Mouse (Mus musculus): ENCODE measurements at regions not wholly inside any gene's neighbourhood (a gene's known extent, or its start where the extent isn't known, plus 50 kb on each side); places are given as distances from the start of the nearest gene placed in this dataset.
"Not testable (repeated sequence)": the region's sequence is repeated elsewhere in the genome, so short reads cannot be mapped to it uniquely, and the experiment has no call there.

- DNase-seq, result no peak
Observed at GRCm38 (mm10) chr3:157371509-157371908, 162.5 kb upstream of the Zranb2 start.

GRCm38 (mm10) chr3:157373333-157373732, 160.6 kb upstream of the Zranb2 start:
- DNase-seq, result no peak

- no peak for DNase-seq
Observed at GRCm38 (mm10) chr3:157374178-157374577, 159.8 kb upstream of the Zranb2 start.

GRCm38 (mm10) chr3:157377531-157377930, 156.4 kb upstream of the Zranb2 start:
- no peak for DNase-seq

- no peak for DNase-seq
Observed at GRCm38 (mm10) chr3:157378127-157378526, 155.8 kb upstream of the Zranb2 start.

- DNase-seq, result no peak
Observed at GRCm38 (mm10) chr3:157391835-157392234, 142.1 kb upstream of the Zranb2 start.

- no peak for DNase-seq
Observed at GRCm38 (mm10) chr3:157393903-157394302, 140.1 kb upstream of the Zranb2 start.

GRCm38 (mm10) chr3:157399909-157400308, 134.1 kb upstream of the Zranb2 start:
- DNase-seq, result no peak

- DNase-seq, result no peak
Observed at GRCm38 (mm10) chr3:157404054-157404453, 129.9 kb upstream of the Zranb2 start.

- DNase-seq, result not testable (repeated sequence)
Observed at GRCm38 (mm10) chr3:157423447-157423846, 110.5 kb upstream of the Zranb2 start.

GRCm38 (mm10) chr3:157426720-157427119, 107.2 kb upstream of the Zranb2 start:
- no peak for DNase-seq

- DNase-seq, result peak; percentile 53 to 60
Observed at GRCm38 (mm10) chr3:157449794-157450193, 84.2 kb upstream of the Zranb2 start.

GRCm38 (mm10) chr3:157471600-157471999, 62.4 kb upstream of the Zranb2 start:
- DNase-seq, result no peak

- DNase-seq, result no peak
Observed at GRCm38 (mm10) chr3:157472674-157473073, 61.3 kb upstream of the Zranb2 start.

- no peak for DNase-seq
Observed at GRCm38 (mm10) chr3:157477731-157478130, 56.2 kb upstream of the Zranb2 start.

Measured in kidney, postnatal 4 days (tissue).